Mouse (Mus musculus): ENCODE results near the gene Ntrk3. TPM values are rescaled to one million over a fixed set of nuclear protein-coding genes. Genes with fewer than 3 reads are reported as not detected.

Ntrk3 gene
- polyA plus RNA-seq, 1 experiment from 2014 or later: 21.1 TPM

DNA sequence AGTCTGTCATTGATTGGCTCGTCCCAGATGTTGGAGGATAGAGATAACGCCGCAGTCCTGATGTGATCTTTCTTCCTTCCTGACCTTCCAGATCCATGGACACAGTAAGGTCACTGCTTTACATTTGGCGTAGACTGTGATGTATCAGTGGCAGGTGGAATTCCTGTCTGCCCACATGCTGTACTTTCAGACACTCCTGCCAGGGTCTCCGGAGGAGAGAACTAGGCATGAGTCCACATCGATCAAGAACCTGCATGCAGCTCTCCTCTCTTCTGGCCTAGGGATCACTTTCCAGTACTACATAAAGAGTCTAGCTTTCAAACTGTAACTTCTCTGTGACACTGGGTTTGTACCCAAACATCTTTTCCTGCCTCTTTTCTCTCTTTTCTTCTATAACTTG lies 136.9 kb downstream of the Ntrk3 start:
- Histone ChIP-seq H3K36me3 (no peaks in the 10 kb centered on the region), H3K4me3 (no peak overlapping the region), H3K9ac (no peak overlapping the region), H3K4me2 (no peak overlapping the region), H3K27ac (no peak overlapping the region), H3K4me1 (replicated peaks) (peaks cover 41% of the 10 kb centered on the region), H3K9me3 (no peaks in the 10 kb centered on the region), H3K27me3 (peaks cover 11% of the 10 kb centered on the region)
- ATAC-seq (ENCODE audit: low FRiP score): no peak
- 90% methylated on average over 6 of the region's 6 CpGs for WGBS

DNA sequence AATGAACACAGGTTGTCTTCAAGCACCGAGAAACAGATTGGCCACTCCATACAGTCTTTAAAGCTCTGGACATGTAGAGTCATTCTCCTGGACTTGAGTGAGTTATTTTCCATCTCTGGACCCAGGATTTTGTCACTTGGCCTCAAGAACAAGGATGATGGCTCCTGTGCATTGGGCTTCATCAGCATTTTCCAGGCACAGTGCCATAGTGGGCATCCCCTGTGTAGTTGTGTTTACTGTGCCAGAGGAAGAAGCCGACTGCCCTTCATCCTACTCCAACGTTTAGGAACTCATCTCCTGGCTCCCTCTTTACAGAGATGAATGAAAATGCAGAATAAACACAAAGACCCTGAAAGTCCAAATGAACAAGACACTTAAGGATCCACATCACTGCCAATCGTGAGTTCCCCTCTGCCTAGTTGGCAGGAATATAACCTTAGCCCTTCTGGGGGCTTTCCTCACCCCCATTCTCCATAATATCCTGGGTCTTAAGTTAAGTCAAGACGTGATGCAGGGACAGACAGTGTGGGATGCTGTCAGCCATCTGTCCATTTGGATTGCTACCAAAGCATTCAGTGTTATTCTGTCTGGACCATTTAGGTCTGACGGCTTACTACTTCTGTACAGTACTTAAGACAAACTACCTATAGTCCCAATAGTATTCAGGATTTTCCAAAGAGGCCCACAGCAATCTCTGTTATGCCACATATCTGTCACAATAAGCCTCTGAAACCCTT lies 137.7 kb downstream of the Ntrk3 start:
- WGBS: 82% methylated on average over 6 of the region's 6 CpGs
- no peak overlapping the region for H3K4me3 ChIP-seq
- H3K4me2 ChIP-seq: no peak overlapping the region
- no peaks in the 10 kb centered on the region for H3K9me3 ChIP-seq
- no peak overlapping the region for H3K9ac ChIP-seq
- H3K4me1 ChIP-seq (replicated peaks): peaks cover 38% of the 10 kb centered on the region
- no peaks in the 10 kb centered on the region for H3K36me3 ChIP-seq
- no peak for ATAC-seq (ENCODE audit: low FRiP score)
- peaks cover 11% of the 10 kb centered on the region; the same call in 1 of the 2 replicates for H3K27me3 ChIP-seq
- no peak overlapping the region for H3K27ac ChIP-seq

DNA sequence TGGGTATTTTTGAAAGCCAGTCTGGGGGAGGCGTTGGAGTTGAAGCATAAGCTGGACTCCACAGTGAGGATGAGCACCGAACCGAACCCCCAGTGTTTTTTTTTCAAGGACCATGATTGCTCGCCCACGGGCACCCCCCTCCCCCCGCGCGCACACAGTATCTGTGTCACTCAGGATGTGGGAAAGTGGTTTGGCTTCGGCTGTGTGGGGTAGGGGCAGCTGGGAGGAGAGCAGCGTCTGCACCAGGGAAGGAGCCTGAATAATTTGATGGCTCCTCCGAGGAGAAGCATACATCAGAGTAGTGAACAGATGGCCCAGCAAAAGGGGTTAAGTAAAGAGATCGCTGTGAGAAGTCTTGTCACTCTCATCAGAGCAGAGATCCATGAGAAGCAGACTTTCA lies 139.7 kb downstream of the Ntrk3 start:
- WGBS: 29% methylated on average over 12 of the region's 12 CpGs
- Histone ChIP-seq H3K9ac (no peak overlapping the region), H3K27me3 (peaks cover 14% of the 10 kb centered on the region; the same call in 1 of the 2 replicates), H3K4me3 (no peak overlapping the region), H3K9me3 (no peaks in the 10 kb centered on the region), H3K4me2 (0 out of 2 replicates have a peak overlapping the region, but pooled peaks have one; percentile 24), H3K4me1 (replicated peaks) (peaks cover 27% of the 10 kb centered on the region), H3K27ac (no peak overlapping the region), H3K36me3 (no peaks in the 10 kb centered on the region)
- no peak for ATAC-seq (ENCODE audit: low FRiP score)

DNA sequence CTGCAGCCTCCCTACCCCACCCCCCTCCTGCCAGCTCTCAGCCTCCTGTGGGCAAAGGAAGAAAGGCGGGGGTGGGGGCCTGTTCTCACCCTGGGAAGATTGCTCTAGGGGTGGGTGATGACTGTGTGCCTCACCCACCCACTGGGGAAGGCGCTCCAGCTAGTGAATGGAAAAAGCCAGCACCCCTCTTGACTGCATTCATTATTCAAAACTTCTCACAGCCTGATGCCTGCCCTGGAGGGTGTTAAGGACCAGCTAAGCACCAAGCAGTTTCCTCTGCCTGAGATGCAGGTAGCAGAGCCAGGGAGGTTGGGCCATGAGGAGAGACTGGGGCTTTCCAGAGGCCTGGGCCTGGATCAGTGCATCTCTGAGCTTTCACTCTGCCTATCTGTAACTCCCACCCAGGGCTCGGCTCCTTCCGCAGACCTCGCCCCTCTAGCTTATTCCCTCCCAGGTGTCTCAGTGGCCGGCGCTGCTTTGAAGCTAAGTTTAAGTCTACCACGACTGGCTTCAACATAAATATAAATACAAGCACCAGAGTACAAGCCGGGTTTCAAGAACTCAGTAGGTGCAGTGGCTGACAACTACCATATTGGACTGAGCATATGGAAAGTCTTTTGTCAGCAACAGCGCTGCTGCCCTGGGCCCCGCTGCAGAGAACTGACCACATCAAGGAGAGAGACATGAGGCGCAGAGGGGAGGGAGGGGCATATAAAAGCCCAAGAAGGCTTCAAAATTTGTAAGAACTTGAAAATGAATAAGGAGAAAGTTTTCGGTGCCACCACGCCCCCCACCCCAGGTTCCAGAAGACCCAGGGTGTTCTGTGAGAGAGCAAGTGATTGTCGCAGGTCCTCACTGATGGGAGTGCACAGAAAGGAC lies 140.3 kb downstream of the Ntrk3 start:
- peaks cover 19% of the 10 kb centered on the region; the same call in 1 of the 2 replicates for H3K27me3 ChIP-seq
- ATAC-seq (ENCODE audit: low FRiP score): no peak
- H3K36me3 ChIP-seq: no peaks in the 10 kb centered on the region
- H3K9me3 ChIP-seq: no peaks in the 10 kb centered on the region
- H3K4me1 ChIP-seq (replicated peaks): peaks cover 27% of the 10 kb centered on the region
- no peak overlapping the region for H3K4me3 ChIP-seq
- H3K4me2 ChIP-seq: 0 out of 2 replicates have a peak overlapping the region, but pooled peaks have one; percentile 24
- H3K27ac ChIP-seq: no peak overlapping the region
- WGBS: 32% methylated on average over 15 of the region's 15 CpGs
- no peak overlapping the region for H3K9ac ChIP-seq

DNA sequence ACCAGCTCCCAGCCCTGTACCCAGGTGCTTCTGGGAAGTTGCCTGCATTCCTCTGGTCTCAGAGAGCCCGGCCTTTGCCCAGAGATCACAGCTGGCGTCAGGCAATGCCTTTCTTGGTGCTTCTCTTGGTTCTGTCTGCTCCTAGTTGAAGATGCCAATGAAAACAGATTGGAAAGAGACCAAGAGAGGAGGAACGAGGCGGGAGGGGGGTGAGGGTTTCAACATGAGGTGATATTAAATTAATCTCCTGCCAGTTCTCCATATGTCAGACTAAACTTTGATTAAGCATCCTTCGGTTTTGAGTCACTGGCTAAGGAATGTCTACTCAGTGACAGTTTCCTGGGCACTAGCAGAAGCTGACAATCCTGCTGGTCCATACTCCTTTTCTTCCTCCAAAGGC lies 141.3 kb downstream of the Ntrk3 start:
- WGBS: 55% methylated on average over 5 of the region's 5 CpGs
- H3K36me3 ChIP-seq: no peaks in the 10 kb centered on the region
- no peak overlapping the region for H3K4me3 ChIP-seq
- no peak overlapping the region for H3K27ac ChIP-seq
- H3K27me3 ChIP-seq: peaks cover 19% of the 10 kb centered on the region; the same call in 1 of the 2 replicates
- H3K4me2 ChIP-seq: no peak overlapping the region
- no peak for ATAC-seq (ENCODE audit: low FRiP score)
- H3K4me1 ChIP-seq (replicated peaks): peaks cover 27% of the 10 kb centered on the region
- no peak overlapping the region for H3K9ac ChIP-seq
- H3K9me3 ChIP-seq: no peaks in the 10 kb centered on the region

DNA sequence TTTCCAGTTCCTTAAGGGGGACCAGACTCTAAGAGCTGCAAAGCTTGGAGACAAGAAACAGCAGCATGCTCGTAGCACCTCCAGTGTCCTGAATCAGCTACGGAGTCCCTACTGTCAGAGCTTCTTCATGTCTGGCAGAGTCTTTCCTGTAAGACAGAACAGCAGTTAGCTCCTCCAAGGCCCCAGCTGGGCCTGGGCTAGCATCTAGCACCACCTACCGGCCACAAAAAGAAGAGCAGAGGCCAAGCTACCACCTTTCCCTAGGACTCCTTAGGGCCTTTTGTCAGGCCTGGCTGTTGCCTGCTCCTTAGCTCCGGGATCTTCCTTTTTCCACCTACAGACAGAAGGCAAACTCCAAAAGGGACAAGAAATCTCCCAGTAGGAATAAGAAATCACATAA lies 141.9 kb downstream of the Ntrk3 start:
- Histone ChIP-seq H3K4me3 (no peak overlapping the region), H3K27ac (no peak overlapping the region), H3K27me3 (peaks cover 19% of the 10 kb centered on the region; the same call in 1 of the 2 replicates), H3K4me1 (replicated peaks) (peaks cover 27% of the 10 kb centered on the region), H3K9me3 (no peaks in the 10 kb centered on the region), H3K9ac (no peak overlapping the region), H3K36me3 (no peaks in the 10 kb centered on the region), H3K4me2 (no peak overlapping the region)
- ATAC-seq (ENCODE audit: low FRiP score): peak; percentile 74
- WGBS: 5% methylated on average over 4 of the region's 4 CpGs

DNA sequence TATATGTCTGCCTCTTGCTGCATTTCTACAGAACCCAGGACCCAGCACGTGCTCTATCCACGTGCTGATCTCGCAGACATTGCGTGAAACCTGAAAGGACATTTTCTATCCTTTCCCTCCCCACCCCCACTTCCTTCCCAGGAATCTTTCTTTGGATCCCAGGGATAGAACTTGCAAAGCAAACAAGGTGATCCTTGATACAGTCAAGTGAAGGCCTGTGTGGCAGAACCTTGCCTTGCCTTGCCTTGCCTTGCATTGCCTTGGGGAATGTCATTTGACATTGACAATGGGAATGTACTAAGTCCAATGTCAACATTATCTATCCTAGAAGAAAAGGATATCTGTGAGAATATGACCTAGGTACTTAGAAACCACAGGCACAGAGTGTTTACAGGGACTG lies 144.9 kb downstream of the Ntrk3 start:
- H3K9me3 ChIP-seq: no peaks in the 10 kb centered on the region

DNA sequence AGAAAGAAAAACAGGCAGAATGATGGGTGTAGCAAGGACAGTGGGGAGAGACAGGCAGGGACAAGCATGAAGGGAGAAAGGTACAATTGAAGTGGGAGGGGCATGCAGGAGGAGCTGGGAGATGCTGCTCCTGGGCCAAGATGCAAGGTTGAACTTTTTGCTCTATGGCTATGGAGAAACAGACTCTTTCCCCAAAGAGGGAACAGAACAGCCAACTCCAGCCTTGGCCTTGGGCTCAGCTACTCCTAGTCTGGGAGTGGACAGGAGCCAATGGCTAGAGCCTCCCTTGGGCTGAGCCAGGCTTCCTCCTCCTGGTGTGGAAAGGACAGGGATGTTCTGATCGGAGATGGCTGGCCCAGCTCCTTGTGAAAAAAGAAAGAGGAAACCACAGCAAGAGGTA lies 145.6 kb downstream of the Ntrk3 start:
- WGBS: 70% methylated on average over 1 of the region's 1 CpGs
- no peak for ATAC-seq (ENCODE audit: low FRiP score)

More for the DNA sequence above, 144.9 kb downstream of the Ntrk3 start:
- Histone ChIP-seq H3K27ac (no peak overlapping the region), H3K4me2 (no peak overlapping the region), H3K36me3 (no peaks in the 10 kb centered on the region), H3K9ac (no peak overlapping the region), H3K4me1 (replicated peaks) (peaks cover 21% of the 10 kb centered on the region), H3K27me3 (peaks cover 26% of the 10 kb centered on the region; the same call in 1 of the 2 replicates), H3K4me3 (no peak overlapping the region)
- WGBS: 91% methylated on average over 4 of the region's 4 CpGs
- ATAC-seq (ENCODE audit: low FRiP score): no peak

DNA sequence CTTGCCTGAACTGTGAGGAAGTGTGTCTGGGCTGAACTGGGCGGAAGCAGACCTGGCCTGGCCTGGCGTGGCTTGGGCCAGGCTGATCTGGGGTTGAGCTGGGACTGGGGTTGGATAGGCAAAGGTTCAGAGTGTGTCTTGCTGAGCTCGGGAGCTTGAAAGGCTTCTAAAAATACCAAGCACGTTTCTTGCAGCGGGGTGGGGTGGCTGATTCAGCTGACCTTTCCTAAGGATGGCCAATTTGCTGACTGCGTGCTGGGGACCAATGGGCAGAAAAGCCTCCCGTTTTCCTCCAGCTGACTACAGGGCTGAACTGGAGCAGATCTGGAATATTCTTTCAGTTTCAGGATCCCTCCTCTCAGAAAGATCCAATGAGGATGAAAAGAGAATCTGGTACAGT lies 148.0 kb downstream of the Ntrk3 start:
- ATAC-seq (ENCODE audit: low FRiP score): no peak
- Histone ChIP-seq H3K27me3 (0 out of 2 replicates have a peak, but pooled peaks cover 24% of the 10 kb centered on the region), H3K36me3 (no peaks in the 10 kb centered on the region), H3K4me1 (replicated peaks) (peaks cover 6% of the 10 kb centered on the region; the same call in 1 of the 2 replicates), H3K4me3 (no peak overlapping the region), H3K27ac (no peak overlapping the region), H3K9me3 (no peaks in the 10 kb centered on the region), H3K9ac (no peak overlapping the region), H3K4me2 (no peak overlapping the region)
- WGBS: 71% methylated on average over 7 of the region's 7 CpGs

More for the DNA sequence above, 145.6 kb downstream of the Ntrk3 start:
- peaks cover 28% of the 10 kb centered on the region; the same call in 1 of the 2 replicates for H3K27me3 ChIP-seq
- H3K4me1 ChIP-seq (replicated peaks): peaks cover 13% of the 10 kb centered on the region
- H3K9ac ChIP-seq: no peak overlapping the region
- no peak overlapping the region for H3K27ac ChIP-seq
- H3K36me3 ChIP-seq: no peaks in the 10 kb centered on the region
- H3K9me3 ChIP-seq: no peaks in the 10 kb centered on the region
- no peak overlapping the region for H3K4me3 ChIP-seq
- no peak overlapping the region for H3K4me2 ChIP-seq

DNA sequence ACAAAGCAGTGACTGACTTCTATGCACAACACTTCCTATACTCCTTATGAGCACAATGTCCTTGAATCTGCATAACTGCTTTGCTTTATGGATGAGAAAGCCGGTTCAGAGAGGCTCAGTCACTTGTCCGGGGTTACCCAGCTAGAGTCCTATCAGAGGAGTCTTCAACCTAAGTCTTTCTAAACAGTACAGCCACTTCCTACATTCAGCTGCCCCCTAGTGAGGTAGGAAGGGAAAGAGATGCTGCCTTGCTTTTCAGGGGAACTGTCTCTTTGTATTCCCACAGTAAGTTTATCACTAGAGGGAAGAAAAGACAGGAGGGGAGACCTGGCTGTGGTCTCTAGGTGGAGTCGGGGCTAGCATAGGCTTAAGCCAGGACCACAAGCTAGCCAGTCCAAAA lies 151.0 kb downstream of the Ntrk3 start:
- H3K36me3 ChIP-seq: no peaks in the 10 kb centered on the region
- no peak for ATAC-seq (ENCODE audit: low FRiP score)

DNA sequence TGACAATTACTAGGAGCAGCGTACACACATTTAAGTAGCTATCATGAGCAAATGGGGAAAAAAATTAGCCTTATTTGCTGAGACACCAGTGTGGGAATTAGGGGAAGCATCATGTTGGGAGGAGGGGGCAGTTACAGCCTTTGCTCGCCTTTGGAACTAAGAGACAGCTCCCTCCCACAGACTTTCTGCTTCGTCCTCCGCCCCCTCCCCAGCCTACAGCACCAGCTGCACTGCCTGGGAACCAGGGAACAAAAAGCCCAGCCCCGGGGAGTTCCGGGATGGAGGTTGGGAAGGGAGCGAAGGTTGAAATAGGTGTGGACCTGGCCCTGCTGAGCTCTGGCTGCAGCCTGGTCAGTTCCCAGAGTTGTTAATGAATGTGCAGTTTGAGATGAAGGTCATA lies 151.9 kb downstream of the Ntrk3 start:
- Histone ChIP-seq H3K9ac (0 out of 2 replicates have a peak overlapping the region, but pooled peaks have one; percentile 24), H3K9me3 (no peaks in the 10 kb centered on the region), H3K36me3 (no peaks in the 10 kb centered on the region), H3K27ac (no peak overlapping the region), H3K27me3 (peaks cover 46% of the 10 kb centered on the region), H3K4me1 (replicated peaks) (peaks cover 10% of the 10 kb centered on the region; the same call in 1 of the 2 replicates), H3K4me3 (no peak overlapping the region), H3K4me2 (no peak overlapping the region)
- no peak for ATAC-seq (ENCODE audit: low FRiP score)
- 35% methylated on average over 7 of the region's 7 CpGs for WGBS

More for the DNA sequence above, 151.0 kb downstream of the Ntrk3 start:
- WGBS: 30% methylated on average over 3 of the region's 3 CpGs
- Histone ChIP-seq H3K27me3 (peaks cover 38% of the 10 kb centered on the region), H3K4me3 (no peak overlapping the region), H3K9ac (no peak overlapping the region), H3K9me3 (no peaks in the 10 kb centered on the region), H3K4me1 (replicated peaks) (peaks cover 10% of the 10 kb centered on the region; the same call in 1 of the 2 replicates), H3K27ac (no peak overlapping the region), H3K4me2 (no peak overlapping the region)

DNA sequence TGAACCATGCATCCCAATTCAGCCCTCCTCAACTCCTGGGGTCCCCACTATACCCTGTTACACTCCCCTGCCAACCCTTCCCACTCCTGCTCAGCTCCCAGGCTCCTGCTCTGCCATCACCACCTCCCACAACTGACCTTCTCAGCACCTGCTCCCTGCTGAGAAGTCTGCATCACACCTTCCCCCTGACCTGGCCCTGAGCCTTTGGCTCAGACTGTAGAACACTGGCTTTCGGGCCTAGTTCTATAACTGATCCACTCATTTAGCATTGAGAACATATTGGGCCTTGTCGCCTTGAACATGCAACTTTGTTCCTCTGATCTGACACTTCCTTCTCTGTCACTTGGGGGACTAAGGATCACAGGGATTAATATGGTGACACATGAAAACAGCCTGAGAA lies 152.9 kb downstream of the Ntrk3 start:
- 92% methylated on average over 2 of the region's 2 CpGs for WGBS

More for the DNA sequence above, 152.9 kb downstream of the Ntrk3 start:
- no peak for ATAC-seq (ENCODE audit: low FRiP score)
- H3K4me1 ChIP-seq (replicated peaks): peaks cover 12% of the 10 kb centered on the region
- H3K4me3 ChIP-seq: no peak overlapping the region
- H3K27ac ChIP-seq: no peak overlapping the region
- H3K4me2 ChIP-seq: no peak overlapping the region
- no peaks in the 10 kb centered on the region for H3K36me3 ChIP-seq
- H3K27me3 ChIP-seq: peaks cover 54% of the 10 kb centered on the region
- no peak overlapping the region for H3K9ac ChIP-seq
- H3K9me3 ChIP-seq: no peaks in the 10 kb centered on the region
